Mouse (Mus musculus) bone marrow, adult 2 months (tissue): ENCODE data around the gene Tspear.

ENCODE experiments used
- CTCF ChIP-seq: fragments of 200-500 bp; IDR thresholded peaks from 2 replicates; pipeline ENCODE4 v1.5.1; 2011; ENCODE audit warnings: low read length, control low read depth; ENCODE audit not compliant: control insufficient read depth, insufficient read depth
- POLR2A ChIP-seq: fragments of 200-500 bp; IDR thresholded peaks from 2 replicates; pipeline ENCODE4 v1.6.1; 2011; ENCODE audit warnings: low read depth, mild to moderate bottlenecking, control low read depth, low read length, borderline replicate concordance; ENCODE audit not compliant: control insufficient read depth

DNA sequence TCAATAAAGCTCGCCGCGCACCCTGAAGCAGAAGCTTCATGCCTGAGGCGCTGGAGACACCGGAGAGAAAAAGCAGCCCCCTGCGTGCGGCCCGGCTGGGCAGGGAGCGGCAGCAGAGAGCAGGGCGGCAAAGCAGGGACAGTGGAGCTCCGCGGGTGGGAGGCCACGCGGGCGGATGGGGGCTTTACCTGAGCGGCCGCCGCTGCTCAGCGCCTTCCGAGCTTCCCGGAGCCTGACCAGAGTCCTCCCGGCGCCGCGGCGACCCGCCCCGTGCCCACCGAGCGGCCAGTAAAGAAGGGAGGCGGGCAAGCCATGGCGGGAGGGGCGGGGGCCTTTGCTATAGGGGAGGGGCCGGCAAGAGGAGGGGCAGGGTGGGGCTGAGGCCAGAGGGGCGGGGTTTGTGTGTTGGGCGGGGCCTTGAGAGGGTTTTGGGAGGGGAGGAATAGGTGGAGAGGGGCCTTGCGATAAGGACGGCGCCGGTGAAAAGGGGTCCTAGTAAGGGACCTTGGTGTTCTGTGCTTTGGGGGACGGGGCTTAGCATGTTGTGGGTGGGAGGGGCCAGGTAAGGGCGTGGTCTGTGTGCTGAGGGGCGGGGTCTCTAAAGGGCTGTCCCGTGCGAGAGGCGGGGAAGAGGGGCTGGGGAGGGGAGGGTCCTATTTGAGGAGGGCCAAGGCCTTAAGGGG, 216.0 kb downstream of the Tspear start, which contains the start of gene Lrrc3:
- TF ChIP-seq POLR2A = no peak
- no peak for TF ChIP-seq CTCF
